Mouse (Mus musculus) hindbrain, embryonic 13.5 days (tissue): ENCODE measurements around the gene Tspyl1. TPM values are rescaled to one million over a fixed set of nuclear protein-coding genes. Genes with fewer than 3 reads are reported as not detected.

Experiments used
- ATAC-seq: fragments of 200-750 bp; cut with Nextera tagmentation; 2 replicates; pipeline ENCODE4 v1.8.0; 2017; ENCODE audit warnings: moderate TSS enrichment; ENCODE audit not compliant: low FRiP score
- H3K27ac ChIP-seq: fragments of 300-500 bp; sonication (generic); 2 replicates; pipeline ENCODE4 v1.5.1; 2015; ENCODE audit warnings: inconsistent platforms, mild to moderate bottlenecking, moderate library complexity
- H3K27me3 ChIP-seq: fragments of 300-500 bp; sonication (generic); 2 replicates; pipeline ENCODE4 v1.6.1; 2015; ENCODE audit warnings: mild to moderate bottlenecking, inconsistent platforms
- H3K36me3 ChIP-seq: fragments of 300-500 bp; sonication (generic); 2 replicates; pipeline ENCODE4 v1.6.1; 2015; ENCODE audit warnings: mild to moderate bottlenecking, inconsistent platforms
- H3K4me1 ChIP-seq: fragments of 300-500 bp; sonication (generic); replicated peaks from 2 replicates; pipeline ENCODE4 v1.6.1; 2015; ENCODE audit warnings: inconsistent platforms
- H3K4me2 ChIP-seq: fragments of 300-500 bp; sonication (generic); 2 replicates; pipeline ENCODE4 v1.6.1; 2015; ENCODE audit warnings: inconsistent platforms, mild to moderate bottlenecking, moderate library complexity
- H3K4me3 ChIP-seq: fragments of 300-500 bp; sonication (generic); 2 replicates; pipeline ENCODE4 v1.5.1; 2015; ENCODE audit warnings: mild to moderate bottlenecking, inconsistent platforms
- H3K9ac ChIP-seq: fragments of 300-500 bp; sonication (generic); 2 replicates; pipeline ENCODE4 v1.6.1; 2015; ENCODE audit warnings: mild to moderate bottlenecking, inconsistent platforms
- H3K9me3 ChIP-seq: fragments of 300-500 bp; sonication (generic); 2 replicates; pipeline ENCODE4 v1.6.1; 2016; ENCODE audit warnings: inconsistent platforms
- WGBS: fragments of 180-500 bp; shearing (Covaris S2); methylation state at CpG from one replicate; pipeline ENCODE4 v1.1.7; 2015; 5-methylcytosine and 5-hydroxymethylcytosine counted together
- polyA plus RNA-seq: library from polyadenylated mRNA; unstranded; fragments of >200 nt; fragmentation: Nextera tagmentation; extraction: Ambion mirVana; gene quantifications from 2 replicates; pipeline ENCODE4 v1.2.1, GENCODE M21; 2015

Tspyl1 gene
- polyA plus RNA-seq, 1 experiment from 2014 or later: 156 TPM

GRCm38 (mm10) chr10:34309915-34310685, 28.1 kb downstream of the Tspyl1 start:
- H3K27ac ChIP-seq: no peak overlapping the region
- no peaks in the 10 kb centered on the region; the same call in 1 of the 2 replicates for H3K36me3 ChIP-seq
- H3K27me3 ChIP-seq: no peaks in the 10 kb centered on the region
- peaks cover 3% of the 10 kb centered on the region; the same call in 1 of the 2 replicates for H3K4me1 ChIP-seq
- no peak overlapping the region for H3K4me2 ChIP-seq
- no peak for ATAC-seq
- 93% methylated on average over 9 of the region's 9 CpGs for WGBS
- H3K9ac ChIP-seq: no peak overlapping the region
- H3K9me3 ChIP-seq: no peaks in the 10 kb centered on the region
- H3K4me3 ChIP-seq: no peak overlapping the region

GRCm38 (mm10) chr10:34312536-34312935, 30.5 kb downstream of the Tspyl1 start:
- ATAC-seq: no peak
- H3K4me3 ChIP-seq: no peak overlapping the region
- no peak overlapping the region for H3K9ac ChIP-seq
- H3K27me3 ChIP-seq: no peaks in the 10 kb centered on the region
- no peak overlapping the region for H3K27ac ChIP-seq
- WGBS: 72% methylated on average over 3 of the region's 3 CpGs
- H3K4me2 ChIP-seq: no peak overlapping the region
- no peaks in the 10 kb centered on the region; the same call in 1 of the 2 replicates for H3K36me3 ChIP-seq
- H3K4me1 ChIP-seq: peaks cover 27% of the 10 kb centered on the region
- no peaks in the 10 kb centered on the region for H3K9me3 ChIP-seq

GRCm38 (mm10) chr10:34316571-34317216, 34.7 kb downstream of the Tspyl1 start:
- H3K36me3 ChIP-seq: no peaks in the 10 kb centered on the region
- peak overlapping the region; percentile 48 for H3K4me2 ChIP-seq
- no peaks in the 10 kb centered on the region for H3K27me3 ChIP-seq
- WGBS: under 1% methylated on average over 3 of the region's 3 CpGs
- no peaks in the 10 kb centered on the region for H3K9me3 ChIP-seq
- H3K27ac ChIP-seq: peak overlapping the region; percentile 91
- peak overlapping the region; percentile 27 for H3K4me3 ChIP-seq
- peaks cover 32% of the 10 kb centered on the region for H3K4me1 ChIP-seq
- peak overlapping the region; percentile 60 for H3K9ac ChIP-seq
- ATAC-seq: peak; percentile 95

GRCm38 (mm10) chr10:34317217-34317606, 35.2 kb downstream of the Tspyl1 start:
- Histone ChIP-seq H3K9me3 (no peaks in the 10 kb centered on the region), H3K9ac (peak overlapping the region; percentile 35; the same call in 1 of the 2 replicates), H3K4me1 (peaks cover 32% of the 10 kb centered on the region), H3K36me3 (no peaks in the 10 kb centered on the region), H3K4me3 (peak overlapping the region; percentile 27; the same call in 1 of the 2 replicates), H3K27ac (peak overlapping the region; percentile 91), H3K4me2 (peak overlapping the region; percentile 48), H3K27me3 (no peaks in the 10 kb centered on the region)
- WGBS: 16% methylated on average over 2 of the region's 2 CpGs
- ATAC-seq: peak; percentile 62

GRCm38 (mm10) chr10:34320809-34321208, 38.8 kb downstream of the Tspyl1 start:
- H3K4me1 ChIP-seq: peaks cover 22% of the 10 kb centered on the region
- H3K9ac ChIP-seq: no peak overlapping the region
- 89% methylated on average over 2 of the region's 2 CpGs for WGBS
- no peaks in the 10 kb centered on the region for H3K27me3 ChIP-seq
- H3K9me3 ChIP-seq: no peaks in the 10 kb centered on the region
- no peaks in the 10 kb centered on the region for H3K36me3 ChIP-seq
- H3K4me2 ChIP-seq: no peak overlapping the region
- ATAC-seq: no peak
- no peak overlapping the region for H3K4me3 ChIP-seq
- H3K27ac ChIP-seq: no peak overlapping the region

GRCm38 (mm10) chr10:34326701-34327100, 44.7 kb downstream of the Tspyl1 start:
- Histone ChIP-seq H3K9me3 (no peaks in the 10 kb centered on the region), H3K27ac (no peak overlapping the region), H3K4me2 (no peak overlapping the region), H3K27me3 (no peaks in the 10 kb centered on the region), H3K4me3 (no peak overlapping the region), H3K9ac (no peak overlapping the region), H3K4me1 (no peaks in the 10 kb centered on the region), H3K36me3 (no peaks in the 10 kb centered on the region)
- WGBS: 20% methylated on average over 4 of the region's 4 CpGs
- ATAC-seq: no peak

- no peak overlapping the region for H3K27ac ChIP-seq
- no peak overlapping the region for H3K4me2 ChIP-seq
- no peak overlapping the region for H3K9ac ChIP-seq
- no peak overlapping the region for H3K4me3 ChIP-seq
- 0 out of 2 replicates have a peak, but pooled peaks have one; percentile 50 for ATAC-seq
- WGBS: 66% methylated on average over 5 of the region's 5 CpGs
- H3K9me3 ChIP-seq: no peaks in the 10 kb centered on the region
- H3K36me3 ChIP-seq: no peaks in the 10 kb centered on the region
- H3K27me3 ChIP-seq: no peaks in the 10 kb centered on the region
- no peaks in the 10 kb centered on the region for H3K4me1 ChIP-seq
Observed at GRCm38 (mm10) chr10:34327144-34327543, 45.2 kb downstream of the Tspyl1 start.

- H3K9me3 ChIP-seq: no peaks in the 10 kb centered on the region
- H3K27me3 ChIP-seq: no peaks in the 10 kb centered on the region
- ATAC-seq: peak; percentile 83
- no peaks in the 10 kb centered on the region for H3K4me1 ChIP-seq
- no peak overlapping the region for H3K27ac ChIP-seq
- H3K4me2 ChIP-seq: no peak overlapping the region
- no peak overlapping the region for H3K4me3 ChIP-seq
- no peak overlapping the region for H3K9ac ChIP-seq
- WGBS: 5% methylated on average over 2 of the region's 2 CpGs
- H3K36me3 ChIP-seq: no peaks in the 10 kb centered on the region
Observed at GRCm38 (mm10) chr10:34328310-34328709, 46.3 kb downstream of the Tspyl1 start.

Other genes with a start within 250 kb of the Tspyl1 start
- gene Trappc3l, start 244.6 kb upstream of the Tspyl1 start, polyA plus RNA-seq: not detected in 2 replicates
- not detected in 2 replicates for gene Calhm4, start 237.9 kb upstream of the Tspyl1 start, polyA plus RNA-seq
- gene Calhm5, start 185.7 kb upstream of the Tspyl1 start, polyA plus RNA-seq: 0.43 and 0.44 TPM in 2 replicates
- gene Calhm6, start 154.2 kb upstream of the Tspyl1 start, polyA plus RNA-seq: 0.16 and 0.78 TPM in 2 replicates
- 8.0 and 8.1 TPM in 2 replicates for gene Dse, start 74.5 kb upstream of the Tspyl1 start, polyA plus RNA-seq
- gene Tspyl4, start 15.3 kb downstream of the Tspyl1 start, polyA plus RNA-seq: 229 and 238 TPM in 2 replicates
- gene Col10a1, start 107.8 kb downstream of the Tspyl1 start, polyA plus RNA-seq: 0.08 and 0.14 TPM in 2 replicates
- 2.8 and 3.2 TPM in 2 replicates for gene Nt5dc1, start 136.4 kb downstream of the Tspyl1 start, polyA plus RNA-seq
- gene Frk, start 201.2 kb downstream of the Tspyl1 start, polyA plus RNA-seq: 0.82 and 1.4 TPM in 2 replicates